In the genomic region with DNA sequence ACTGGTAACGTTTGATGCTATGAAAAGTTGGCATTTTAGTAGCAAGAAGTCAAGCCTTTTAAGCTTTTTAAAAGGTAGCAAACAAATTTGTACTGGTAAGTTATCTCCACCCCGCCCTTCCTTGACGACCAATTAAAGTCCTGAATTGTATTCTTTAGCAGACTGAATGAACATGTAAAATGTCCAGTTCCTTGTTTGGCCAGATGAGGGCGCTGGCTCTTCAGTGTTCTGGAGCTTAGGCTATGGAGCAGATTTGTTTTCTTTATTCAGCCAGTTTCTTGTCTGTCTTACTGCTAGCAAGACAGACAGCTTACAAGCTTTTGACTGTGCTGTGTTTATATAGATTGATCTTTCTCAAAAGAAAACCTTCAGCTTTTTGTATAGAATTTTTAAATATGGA, we compare ENCODE assay signal across 7 mouse cellular contexts. TPM values are rescaled to one million over a fixed set of nuclear protein-coding genes. Genes with fewer than 3 reads are reported as not detected.
DNase-seq lines count a peak whose midpoint lies in the region; ATAC-seq and TF ChIP-seq lines count a peak whose summit lies in the region.

No protein-coding gene starts in this region.

- no peak for ATAC-seq in embryonic facial prominence, embryonic 11.5 days (replicated peaks; ENCODE audit: insufficient number of reproducible peaks, low FRiP score, low TSS enrichment, low read depth)
- ATAC-seq in hindbrain, postnatal 0 days: no peak

- peak; percentile 78 for TF ChIP-seq CTCF in hindbrain, postnatal 0 days (IDR thresholded peaks at IDR 0.05; ENCODE audit: low read depth)

- intact Hi-C loops in left cerebral cortex, postnatal 25 days (cut with DNase I): loop anchor here (2.0 kb wide), 1 partner anchor 82 kb away; no protein-coding TSS in a partner anchor

- H3K4me1 ChIP-seq in embryonic facial prominence, embryonic 11.5 days (ENCODE audit: control insufficient read depth, insufficient read depth, low read length): no peaks in the 10 kb centered on the region
- H3K4me1 ChIP-seq in hindbrain, postnatal 0 days (ENCODE audit: insufficient read depth, low read length): no peaks in the 10 kb centered on the region

- no peak overlapping the region for H3K4me2 ChIP-seq in embryonic facial prominence, embryonic 11.5 days (ENCODE audit: low read depth, low read length)
- no peak overlapping the region for H3K4me2 ChIP-seq in hindbrain, postnatal 0 days (ENCODE audit: low read depth, low read length)

- peak; percentile 56 for DNase-seq in urinary bladder, postnatal 25 days (ENCODE audit: low spot score)
- no peak for DNase-seq in urinary bladder, postnatal 10 days (ENCODE audit: low spot score)
- peak; percentile 66 for DNase-seq in adrenal gland, postnatal 25 days
- peak; percentile 72 for DNase-seq in embryonic facial prominence, embryonic 11.5 days (ENCODE audit: low spot score)
- DNase-seq in hindbrain, postnatal 0 days (ENCODE audit: low spot score): peak; percentile 83
- DNase-seq in left cerebral cortex, postnatal 25 days (ENCODE audit: low spot score in 2 of 2): peak; percentile 72 to 82
- DNase-seq in right cerebral cortex, adult 18-20 months: peak; percentile 73

- no peaks in the 10 kb centered on the region for H3K36me3 ChIP-seq in embryonic facial prominence, embryonic 11.5 days (replicated peaks; ENCODE audit: control insufficient read depth, insufficient read depth, low read depth, low read length)
- no peaks in the 10 kb centered on the region for H3K36me3 ChIP-seq in hindbrain, postnatal 0 days (ENCODE audit: insufficient read depth, low read length)

- 60% methylated on average over 4 of the region's 4 CpGs for WGBS in embryonic facial prominence, embryonic 11.5 days
- WGBS in hindbrain, postnatal 0 days: 55% methylated on average over 4 of the region's 4 CpGs

- H3K9ac ChIP-seq in embryonic facial prominence, embryonic 11.5 days (replicated peaks; ENCODE audit: low read length): no peak overlapping the region
- H3K9ac ChIP-seq in hindbrain, postnatal 0 days (replicated peaks; ENCODE audit: low read length): no peak overlapping the region

- no peaks in the 10 kb centered on the region for H3K9me3 ChIP-seq in embryonic facial prominence, embryonic 11.5 days (replicated peaks; ENCODE audit: control insufficient read depth, low read length)
- no peaks in the 10 kb centered on the region for H3K9me3 ChIP-seq in hindbrain, postnatal 0 days (ENCODE audit: low read length)

- H3K4me3 ChIP-seq in embryonic facial prominence, embryonic 11.5 days (ENCODE audit: low read depth, low read length): no peak overlapping the region
- H3K4me3 ChIP-seq in hindbrain, postnatal 0 days (ENCODE audit: low read length): no peak overlapping the region

- no peaks in the 10 kb centered on the region for H3K27me3 ChIP-seq in embryonic facial prominence, embryonic 11.5 days (ENCODE audit: control insufficient read depth, insufficient read depth, low read length)
- H3K27me3 ChIP-seq in hindbrain, postnatal 0 days (ENCODE audit: insufficient read depth, low read length): no peaks in the 10 kb centered on the region

- no peak overlapping the region for H3K27ac ChIP-seq in embryonic facial prominence, embryonic 11.5 days (replicated peaks; ENCODE audit: low read depth, low read length)
- no peak overlapping the region for H3K27ac ChIP-seq in hindbrain, postnatal 0 days

RNA-seq across cellular contexts. Expression of a gene that starts 48.5 kb away (rescaled TPM):
- total RNA-seq in adrenal gland, postnatal 25 days (2021): 43.5 and 57.6 TPM in 2 replicates
- polyA plus RNA-seq in embryonic facial prominence, embryonic 11.5 days (2014; fragmentation: Nextera tagmentation; extraction: Ambion mirVana): 56.2 and 61.1 TPM in 2 replicates
- 34.4 and 37.8 TPM in 2 replicates for total RNA-seq in hindbrain, postnatal 0 days (2014; rRNA removed)
- 29.3 and 29.9 TPM in 2 replicates for polyA plus RNA-seq in hindbrain, postnatal 0 days (2015; fragmentation: Nextera tagmentation; extraction: Ambion mirVana)
- total RNA-seq in left cerebral cortex, postnatal 25 days (2021): 100 to 1,000 TPM in 1 of 2 experiments, 10 to 100 TPM in 1; 89.1 to 113 TPM
